Mouse (Mus musculus) monocyte, adult 2 months (primary cell): ENCODE data around the gene AF366264.
A peak's percentile ranks its signal among the peaks of the same experiment; 100 is the strongest.
"Not testable (repeated sequence)": the region's sequence is repeated elsewhere in the genome, so short reads cannot be mapped to it uniquely, and the experiment has no call there.

Experiments used
- DNase-seq, 2 experiments: peaks; one replicate each; pipeline ENCODE4 v3.0.0; 2022; ENCODE audit warnings: low spot score in 2 of 2, low read depth in 1 of 2

Gene AF366264

DNA sequence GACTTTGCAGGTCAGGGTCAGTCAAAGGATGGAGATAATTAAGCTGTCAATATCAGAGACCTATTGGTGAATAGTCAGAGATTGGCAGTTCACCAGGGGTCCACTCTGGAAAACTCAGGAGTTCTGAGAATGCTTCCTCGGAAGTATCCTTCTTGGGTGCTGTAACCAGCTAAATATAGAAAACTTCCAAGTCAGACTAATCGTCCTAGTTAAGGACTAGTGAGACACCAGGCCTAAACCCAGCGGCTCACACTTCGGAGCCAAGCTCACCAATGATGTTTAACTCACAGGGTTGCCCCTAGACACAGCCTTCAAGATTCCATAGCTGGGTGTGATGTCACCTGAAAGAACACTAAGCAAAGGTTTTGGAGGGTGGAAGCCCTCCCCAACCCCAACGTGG lies at the start of gene AF366264:
Gene AF366264, minus strand, starts transcription at position 101 of the 400 bp plus-strand sequence.
- DNase-seq: not testable (repeated sequence)

DNA sequence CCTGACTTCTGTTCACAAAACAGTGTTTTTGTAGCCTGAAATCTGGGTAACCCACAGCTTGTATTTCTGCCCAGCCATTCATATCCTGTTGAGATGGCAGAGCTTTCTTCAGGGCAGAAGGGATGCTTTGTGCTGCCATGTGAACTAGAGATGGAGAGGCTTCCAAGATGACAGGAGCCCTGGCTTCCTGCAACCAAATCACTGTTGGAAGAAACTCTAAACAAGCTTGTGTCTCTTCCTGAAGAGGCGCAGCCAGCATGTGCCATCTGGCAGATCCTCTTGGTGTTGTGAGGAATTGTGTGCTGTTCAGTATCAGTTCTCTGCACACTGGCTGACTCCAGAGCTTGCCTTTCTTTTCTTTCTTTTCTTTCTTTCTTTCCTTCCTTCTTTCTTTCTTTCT lies 5.1 kb upstream of the AF366264 start:
- DNase-seq: not testable (repeated sequence)

DNA sequence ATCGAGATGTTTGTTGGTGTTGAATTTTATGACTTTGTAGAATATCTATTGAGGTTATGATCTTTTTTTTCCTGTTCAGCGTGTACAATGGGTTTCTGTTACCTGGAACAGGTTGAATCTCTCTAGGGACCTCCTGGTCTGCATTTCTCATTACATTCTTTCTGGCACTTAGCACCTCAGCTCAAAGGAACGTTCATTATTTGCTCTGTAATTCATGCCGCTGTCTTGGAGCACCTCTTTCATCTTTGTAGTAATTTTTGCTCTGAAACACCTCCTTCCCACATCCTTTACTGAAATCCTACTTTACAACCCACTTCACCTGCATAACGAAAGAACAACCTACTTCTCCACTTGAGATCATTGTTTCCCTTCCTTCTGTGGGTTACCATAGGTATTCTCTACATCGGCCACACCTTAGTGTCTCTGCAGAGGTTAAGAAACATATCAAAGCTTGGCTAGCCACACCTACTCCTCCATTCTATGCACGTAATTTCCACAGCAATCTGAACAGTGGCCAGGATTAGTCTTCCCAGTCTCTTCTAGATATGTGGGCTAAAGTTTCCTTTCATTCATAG lies 9.5 kb downstream of the AF366264 start:
- DNase-seq: no peak

DNA sequence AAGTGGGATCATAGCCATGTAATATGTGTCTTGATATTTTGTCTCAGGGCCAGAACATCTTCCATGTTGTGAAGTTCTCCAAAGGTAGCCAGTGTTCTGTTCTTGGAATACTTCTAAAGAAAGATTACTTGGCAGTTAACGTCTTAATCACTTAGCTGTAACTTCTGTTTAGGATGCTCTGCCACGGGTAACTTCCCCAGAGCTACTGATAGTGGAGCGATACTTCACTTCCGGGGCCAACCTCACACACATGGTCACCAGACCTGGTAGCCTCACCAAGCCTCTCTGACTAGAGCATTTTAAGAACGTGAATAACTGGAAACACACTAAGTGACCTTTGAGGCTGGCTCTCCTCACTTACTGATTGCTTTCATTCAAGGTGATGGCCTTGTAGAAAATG lies 38.6 kb downstream of the AF366264 start:
- DNase-seq: no peak

DNA sequence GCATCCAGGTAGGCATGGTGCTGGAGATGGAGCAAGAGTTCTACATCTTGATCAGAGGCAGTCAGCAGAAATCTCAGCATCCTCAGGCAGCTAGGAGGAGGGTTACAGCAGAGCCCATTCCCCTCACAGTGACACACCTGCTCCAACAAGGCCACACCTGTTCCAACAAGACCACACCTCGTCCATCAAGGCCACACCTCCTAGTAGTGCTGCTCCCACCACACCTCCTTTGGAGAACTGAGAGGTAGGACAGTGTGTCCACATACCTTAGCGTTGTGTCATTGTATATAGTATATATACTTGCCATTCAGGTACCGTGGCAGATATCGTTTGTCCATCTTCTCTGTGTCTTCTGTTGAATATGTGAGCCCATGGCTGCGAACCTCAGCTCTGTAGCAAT lies 40.5 kb downstream of the AF366264 start:
- DNase-seq: no peak

DNA sequence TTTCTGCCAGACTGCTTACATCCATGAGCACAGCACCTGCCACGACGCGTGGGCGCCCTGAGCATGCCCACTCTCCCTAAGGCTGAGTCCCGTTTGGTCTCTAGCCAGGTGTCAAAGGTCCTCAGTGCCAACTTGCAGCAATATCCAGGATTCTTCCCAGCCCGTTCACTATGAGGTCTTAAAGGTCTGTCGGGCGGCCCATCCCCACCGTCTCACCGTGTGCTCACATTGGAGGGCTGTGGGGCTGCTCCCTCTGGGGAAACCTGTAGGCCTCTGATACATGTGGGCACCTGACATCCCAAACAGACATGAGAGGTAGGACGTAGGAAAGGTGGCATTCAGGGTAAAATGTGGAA lies 44.5 kb downstream of the AF366264 start:
- no peak for DNase-seq

DNA sequence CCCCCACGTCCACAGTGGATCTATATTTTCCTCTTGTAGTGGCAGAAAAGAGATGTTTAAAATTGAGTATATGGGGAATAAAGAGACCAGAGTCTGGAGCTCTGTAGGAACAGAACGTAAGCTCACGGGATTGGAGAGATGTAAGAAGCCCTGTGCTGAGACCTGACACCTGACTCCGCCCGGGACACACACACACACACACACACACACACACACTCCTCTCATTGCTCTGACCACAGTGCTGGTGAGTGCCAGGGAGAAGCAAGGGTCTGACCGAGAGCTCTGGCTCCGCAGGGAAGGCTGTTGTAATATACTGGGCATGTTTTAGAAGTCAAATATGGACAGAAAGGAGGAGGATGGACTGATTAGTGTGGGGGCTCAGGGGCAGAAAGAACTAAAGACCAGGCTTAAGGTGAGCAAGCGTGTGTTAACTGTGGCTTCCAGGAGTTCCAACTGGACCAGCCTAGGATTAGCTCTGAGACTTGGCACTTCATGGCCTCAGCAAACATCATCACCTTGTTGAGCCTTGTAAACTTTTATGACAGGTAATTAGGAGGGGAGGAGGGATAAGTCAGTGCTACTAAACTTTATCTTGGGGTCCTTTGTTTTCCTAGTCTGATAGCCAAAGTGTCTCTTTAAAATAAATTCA lies 45.0 kb downstream of the AF366264 start:
- no peak for DNase-seq

DNA sequence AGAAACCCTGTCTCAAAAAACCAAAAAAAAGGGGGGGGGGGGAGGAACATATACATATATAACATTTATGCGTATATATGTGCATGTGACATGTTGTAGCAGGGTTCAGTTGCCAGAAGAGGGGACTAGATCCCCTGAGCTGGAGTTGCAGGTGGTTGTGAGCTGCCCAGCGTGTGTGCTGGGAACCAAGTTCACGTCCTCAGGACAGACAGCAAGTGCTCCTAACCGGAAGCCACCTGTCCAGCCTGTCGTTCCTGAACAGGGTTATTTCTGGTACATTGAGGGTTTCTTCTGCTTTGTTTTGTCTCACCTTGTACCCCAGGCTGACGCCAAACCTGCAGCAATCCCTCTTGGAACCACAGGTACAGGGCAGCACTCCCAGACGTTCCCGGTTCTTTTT lies 48.6 kb downstream of the AF366264 start:
- DNase-seq: no peak

DNA sequence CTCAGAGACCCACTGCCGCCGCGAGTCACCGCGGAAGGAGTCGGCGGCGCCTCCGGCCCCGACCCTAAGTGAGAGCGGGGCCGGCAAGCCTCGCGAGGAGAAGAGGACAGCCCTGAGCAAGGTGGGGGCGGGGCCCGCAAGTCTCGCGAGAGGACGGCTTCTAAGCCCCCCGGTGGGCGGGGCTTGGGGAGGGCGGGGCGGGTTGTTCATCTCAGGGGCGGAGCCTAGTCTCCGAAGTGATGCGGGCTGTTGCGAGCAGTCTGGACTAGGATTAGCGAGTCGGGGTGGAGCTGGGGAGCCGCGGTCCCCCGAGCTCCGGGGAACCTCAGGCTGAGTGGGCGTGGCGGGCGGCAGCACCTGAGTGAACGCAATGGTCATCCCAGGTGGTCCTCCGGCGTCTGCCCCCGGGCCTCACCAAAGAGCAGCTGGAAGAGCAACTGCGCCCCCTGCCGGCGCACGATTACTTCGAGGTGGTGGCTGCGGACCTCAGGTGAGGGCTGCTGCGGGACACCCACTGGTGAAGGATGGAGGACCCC lies 52.4 kb downstream of the AF366264 start:
- peak; percentile 74 to 93 for DNase-seq

DNA sequence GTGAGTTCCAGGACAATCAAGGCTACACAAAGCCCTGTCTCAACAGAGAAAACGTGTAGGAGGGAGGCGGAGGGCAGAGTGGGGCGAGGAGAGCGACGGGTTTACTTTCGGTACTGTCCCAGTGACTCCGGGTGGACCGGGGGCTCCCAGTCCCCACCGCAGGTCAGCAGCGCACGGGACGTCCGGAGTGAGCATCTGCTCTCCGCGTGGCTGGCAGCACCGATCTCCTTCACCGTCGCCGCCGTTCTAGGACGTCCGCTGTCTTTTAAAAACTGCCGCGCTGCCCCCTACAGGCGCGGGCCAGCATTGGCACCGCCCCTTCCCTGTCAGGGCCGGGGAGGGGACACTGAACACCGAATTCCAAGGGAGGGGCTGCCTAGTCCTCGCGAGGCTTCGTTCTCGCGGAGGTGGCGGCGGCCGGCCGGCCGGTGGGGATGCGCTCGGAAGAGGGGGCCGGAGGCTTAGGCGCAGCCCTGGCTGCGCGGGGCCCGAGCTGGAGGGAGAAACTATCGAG lies 52.9 kb downstream of the AF366264 start, which contains the start of gene Upf3a:
Gene Upf3a, plus strand, starts transcription at position 366 of the 514 bp plus-strand sequence.
- DNase-seq: peak; percentile 79 to 89
